Mouse (Mus musculus) kidney, embryonic 14.5 days (tissue): ENCODE data around the gene Eml4. TPM values are rescaled to one million over a fixed set of nuclear protein-coding genes. Genes with fewer than 3 reads are reported as not detected.

Source experiments
- ATAC-seq: fragments of 200-750 bp; cut with Nextera tagmentation; 2 replicates; pipeline ENCODE4 v1.8.0; 2017; ENCODE audit warnings: moderate number of reproducible peaks, mild to moderate bottlenecking, moderate TSS enrichment, moderate library complexity; ENCODE audit not compliant: low FRiP score, low TSS enrichment
- H3K27ac ChIP-seq: fragments of 300-500 bp; sonication (generic); 2 replicates; pipeline ENCODE4 v1.5.1; 2014; ENCODE audit warnings: low read depth, mild to moderate bottlenecking, low read length, moderate library complexity, mixed read lengths
- H3K27me3 ChIP-seq: fragments of 300-500 bp; sonication (generic); 2 replicates; pipeline ENCODE4 v1.6.1; 2014; ENCODE audit warnings: mild to moderate bottlenecking, low read length; ENCODE audit not compliant: control insufficient read depth, insufficient read depth
- H3K36me3 ChIP-seq: fragments of 300-500 bp; sonication (generic); 2 replicates; pipeline ENCODE4 v1.6.1; 2014; ENCODE audit warnings: low read length, mixed read lengths; ENCODE audit not compliant: control insufficient read depth, insufficient read depth
- H3K4me1 ChIP-seq: fragments of 300-500 bp; sonication (generic); 2 replicates; pipeline ENCODE4 v1.6.1; 2014; ENCODE audit warnings: low read length, mixed read lengths; ENCODE audit not compliant: control insufficient read depth, insufficient read depth
- H3K4me2 ChIP-seq: fragments of 300-500 bp; sonication (generic); replicated peaks from 2 replicates; pipeline ENCODE4 v1.6.1; 2014; ENCODE audit warnings: low read depth, mild to moderate bottlenecking, low read length
- H3K4me3 ChIP-seq: fragments of 300-500 bp; sonication (generic); 2 replicates; pipeline ENCODE4 v1.5.1; 2014; ENCODE audit warnings: mild to moderate bottlenecking, low read length
- H3K9ac ChIP-seq: fragments of 300-500 bp; sonication (generic); 2 replicates; pipeline ENCODE4 v1.6.1; 2014; ENCODE audit warnings: low read depth, mild to moderate bottlenecking, low read length, moderate library complexity
- H3K9me3 ChIP-seq: fragments of 300-500 bp; sonication (generic); 2 replicates; pipeline ENCODE4 v1.6.1; 2016; ENCODE audit warnings: low read length; ENCODE audit not compliant: control insufficient read depth
- WGBS: fragments of 180-500 bp; shearing (Covaris S2); extraction: QIAGEN DNeasy Blood & Tissue Kit; methylation state at CpG from one replicate; pipeline ENCODE4 v1.1.7; 2014; 5-methylcytosine and 5-hydroxymethylcytosine counted together
- polyA plus RNA-seq: library from polyadenylated mRNA; unstranded; fragments of >200 nt; fragmentation: Nextera tagmentation; extraction: Ambion mirVana; gene quantifications from 2 replicates; pipeline ENCODE4 v1.2.1, GENCODE M21; 2014

Gene Eml4
- polyA plus RNA-seq, 1 experiment from 2014 or later: 54.7 TPM

GRCm38 (mm10) chr17:83384981-83385380 lies 34.2 kb downstream of the Eml4 start:
- ATAC-seq: no peak
- H3K27me3 ChIP-seq: no peaks in the 10 kb centered on the region
- no peak overlapping the region for H3K4me3 ChIP-seq
- no peak overlapping the region for H3K9ac ChIP-seq
- H3K4me1 ChIP-seq: no peaks in the 10 kb centered on the region
- H3K9me3 ChIP-seq: no peaks in the 10 kb centered on the region
- 90% methylated on average over 2 of the region's 2 CpGs for WGBS
- no peaks in the 10 kb centered on the region; the same call in 1 of the 2 replicates for H3K36me3 ChIP-seq
- H3K27ac ChIP-seq: no peak overlapping the region
- no peak overlapping the region for H3K4me2 ChIP-seq

- Histone ChIP-seq H3K27me3 (no peaks in the 10 kb centered on the region), H3K36me3 (no peaks in the 10 kb centered on the region; the same call in 1 of the 2 replicates), H3K27ac (no peak overlapping the region), H3K4me2 (no peak overlapping the region), H3K9me3 (no peaks in the 10 kb centered on the region), H3K4me1 (no peaks in the 10 kb centered on the region), H3K9ac (no peak overlapping the region), H3K4me3 (no peak overlapping the region)
- ATAC-seq: no peak
- 85% methylated on average over 3 of the region's 3 CpGs for WGBS
Observed at GRCm38 (mm10) chr17:83387161-83387560, 36.4 kb downstream of the Eml4 start.

GRCm38 (mm10) chr17:83394013-83394412 lies 43.3 kb downstream of the Eml4 start:
- 89% methylated on average over 3 of the region's 3 CpGs for WGBS

GRCm38 (mm10) chr17:83397571-83398100 lies 46.9 kb downstream of the Eml4 start:
- Histone ChIP-seq H3K9ac (no peak overlapping the region), H3K9me3 (no peaks in the 10 kb centered on the region), H3K36me3 (no peaks in the 10 kb centered on the region), H3K4me2 (no peak overlapping the region), H3K4me3 (no peak overlapping the region), H3K4me1 (peaks cover 4% of the 10 kb centered on the region), H3K27me3 (no peaks in the 10 kb centered on the region), H3K27ac (peak overlapping the region; percentile 80)
- 48% methylated on average over 6 of the region's 6 CpGs for WGBS
- ATAC-seq: no peak

More at GRCm38 (mm10) chr17:83394013-83394412, 43.3 kb downstream of the Eml4 start:
- Histone ChIP-seq H3K27me3 (no peaks in the 10 kb centered on the region), H3K9ac (no peak overlapping the region), H3K4me1 (peaks cover 4% of the 10 kb centered on the region), H3K27ac (no peak overlapping the region), H3K4me2 (no peak overlapping the region), H3K36me3 (no peaks in the 10 kb centered on the region), H3K9me3 (no peaks in the 10 kb centered on the region), H3K4me3 (no peak overlapping the region)
- no peak for ATAC-seq

GRCm38 (mm10) chr17:83398756-83399155 lies 48.0 kb downstream of the Eml4 start:
- WGBS: 92% methylated on average over 1 of the region's 1 CpGs
- no peak overlapping the region for H3K4me2 ChIP-seq
- no peaks in the 10 kb centered on the region for H3K27me3 ChIP-seq

GRCm38 (mm10) chr17:83430607-83431006 lies 79.9 kb downstream of the Eml4 start:
- Histone ChIP-seq H3K4me2 (no peak overlapping the region), H3K9ac (no peak overlapping the region), H3K4me3 (no peak overlapping the region), H3K36me3 (peaks cover 15% of the 10 kb centered on the region), H3K4me1 (no peaks in the 10 kb centered on the region), H3K9me3 (no peaks in the 10 kb centered on the region), H3K27ac (no peak overlapping the region), H3K27me3 (no peaks in the 10 kb centered on the region)
- 65% methylated on average over 4 of the region's 4 CpGs for WGBS
- ATAC-seq: no peak

More at GRCm38 (mm10) chr17:83398756-83399155, 48.0 kb downstream of the Eml4 start:
- ATAC-seq: no peak
- H3K9ac ChIP-seq: no peak overlapping the region
- peaks cover 4% of the 10 kb centered on the region for H3K4me1 ChIP-seq
- H3K9me3 ChIP-seq: no peaks in the 10 kb centered on the region
- no peak overlapping the region for H3K4me3 ChIP-seq
- no peak overlapping the region for H3K27ac ChIP-seq
- peaks cover 7% of the 10 kb centered on the region for H3K36me3 ChIP-seq

GRCm38 (mm10) chr17:83443406-83443805 lies 92.7 kb downstream of the Eml4 start:
- H3K36me3 ChIP-seq: peaks cover 41% of the 10 kb centered on the region; the same call in 1 of the 2 replicates
- H3K4me3 ChIP-seq: no peak overlapping the region
- no peaks in the 10 kb centered on the region for H3K4me1 ChIP-seq
- 92% methylated on average over 4 of the region's 4 CpGs for WGBS
- no peaks in the 10 kb centered on the region for H3K27me3 ChIP-seq
- no peak overlapping the region for H3K4me2 ChIP-seq
- H3K9ac ChIP-seq: no peak overlapping the region
- no peak for ATAC-seq
- no peak overlapping the region for H3K27ac ChIP-seq
- no peaks in the 10 kb centered on the region for H3K9me3 ChIP-seq

- no peak overlapping the region for H3K4me2 ChIP-seq
- H3K27me3 ChIP-seq: no peaks in the 10 kb centered on the region
- 88% methylated on average over 2 of the region's 2 CpGs for WGBS
- no peak for ATAC-seq
- no peak overlapping the region for H3K27ac ChIP-seq
- no peaks in the 10 kb centered on the region for H3K9me3 ChIP-seq
- H3K9ac ChIP-seq: no peak overlapping the region
- no peak overlapping the region for H3K4me3 ChIP-seq
- peaks cover 63% of the 10 kb centered on the region for H3K36me3 ChIP-seq
- H3K4me1 ChIP-seq: no peaks in the 10 kb centered on the region
Observed at GRCm38 (mm10) chr17:83449583-83449982, 98.9 kb downstream of the Eml4 start.

- Histone ChIP-seq H3K27me3 (no peaks in the 10 kb centered on the region), H3K4me1 (no peaks in the 10 kb centered on the region), H3K36me3 (peaks cover 70% of the 10 kb centered on the region), H3K4me2 (no peak overlapping the region), H3K4me3 (no peak overlapping the region), H3K9ac (no peak overlapping the region), H3K27ac (no peak overlapping the region), H3K9me3 (no peaks in the 10 kb centered on the region)
- no peak for ATAC-seq
- WGBS: 78% methylated on average over 8 of the region's 8 CpGs
Observed at GRCm38 (mm10) chr17:83451367-83451766, 100.6 kb downstream of the Eml4 start.
